Mouse (Mus musculus) kidney, adult 8-10 months (tissue): ENCODE results near the gene Smg5.
A peak's percentile ranks its signal among the peaks of the same experiment; 100 is the strongest.
"Not testable (repeated sequence)": the region's sequence is repeated elsewhere in the genome, so short reads cannot be mapped to it uniquely, and the experiment has no call there.

Experiments
- DNase-seq, 2 experiments: peaks; one replicate each; pipeline ENCODE4 v3.0.0; 2022

Smg5 gene

DNA sequence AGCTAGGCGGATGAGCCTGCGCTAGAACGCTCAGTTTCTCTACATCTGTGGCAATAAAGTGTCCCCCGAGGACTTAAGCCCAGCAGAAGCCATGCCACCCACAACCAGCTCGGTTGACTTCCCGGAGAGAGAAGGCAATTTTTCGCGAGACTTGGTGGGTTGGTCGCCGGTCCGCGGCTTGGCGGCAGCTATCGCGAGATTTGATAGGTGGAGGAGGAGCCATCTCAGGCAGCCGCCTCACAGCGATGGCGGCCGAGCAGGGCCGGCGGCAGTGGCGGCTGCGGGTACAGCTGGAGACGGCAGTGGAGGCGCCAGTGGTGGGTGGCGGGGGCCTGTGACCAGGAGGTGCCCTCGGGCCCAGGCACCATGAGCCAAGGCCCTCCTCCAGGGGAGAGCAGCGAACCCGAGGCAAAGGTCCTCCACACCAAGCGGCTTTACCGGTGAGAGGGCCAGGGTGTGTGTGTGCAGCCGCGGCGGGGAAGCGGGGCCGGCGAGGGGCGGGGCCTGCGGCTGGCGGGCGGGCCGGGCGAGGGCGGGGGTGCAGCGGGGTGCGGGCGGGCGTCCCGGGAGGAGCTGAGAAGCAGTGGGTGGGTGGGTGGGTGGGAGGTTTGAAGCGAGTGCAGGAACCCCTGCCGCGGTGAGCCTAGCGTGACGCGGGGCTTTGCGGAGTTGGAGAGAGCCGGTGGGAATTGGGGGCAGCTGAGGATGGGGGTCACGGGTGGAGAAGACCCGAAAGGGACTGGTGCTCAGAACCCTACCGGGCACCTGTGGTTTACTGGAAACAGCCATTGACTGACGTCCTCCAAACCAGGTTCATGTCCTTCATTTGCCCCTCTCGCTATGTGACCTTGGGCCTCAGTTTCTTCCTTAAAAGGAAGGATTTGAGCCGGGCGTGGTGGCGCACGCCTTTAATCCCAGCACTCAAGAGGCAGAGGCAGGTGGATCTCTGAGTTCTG, at the start of gene Smg5, which contains the start of gene Tmem79:
Gene Smg5, plus strand, starts transcription at position 203 of the 956 bp plus-strand sequence.
Gene Tmem79, minus strand, starts transcription at position 91 of the 956 bp plus-strand sequence.
- DNase-seq, result peak; percentile 95 to 97

DNA sequence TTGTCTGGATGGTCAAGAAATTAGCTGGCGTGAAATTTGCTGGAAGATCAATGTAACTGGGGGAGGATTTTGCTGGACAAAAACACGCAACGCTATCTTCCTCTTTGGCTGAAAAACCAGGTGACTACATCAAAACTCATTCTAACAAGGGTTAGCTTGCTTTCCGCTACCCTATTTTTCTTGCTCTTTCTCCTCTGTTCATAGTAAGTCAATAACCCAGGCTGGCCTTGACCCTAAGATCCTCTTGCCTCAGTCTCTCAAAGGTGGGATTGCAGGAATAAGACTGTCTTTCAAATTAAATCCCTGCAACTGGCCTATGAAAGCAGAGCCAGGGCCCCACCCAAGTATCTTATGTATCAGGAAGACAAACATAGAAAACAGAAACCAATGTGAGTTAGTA, 49.0 kb upstream of the Smg5 start, which contains the start of gene Gm38392:
Gene Gm38392, minus strand, starts transcription at position 101 of the 400 bp plus-strand sequence.
- DNase-seq, result no peak

DNA sequence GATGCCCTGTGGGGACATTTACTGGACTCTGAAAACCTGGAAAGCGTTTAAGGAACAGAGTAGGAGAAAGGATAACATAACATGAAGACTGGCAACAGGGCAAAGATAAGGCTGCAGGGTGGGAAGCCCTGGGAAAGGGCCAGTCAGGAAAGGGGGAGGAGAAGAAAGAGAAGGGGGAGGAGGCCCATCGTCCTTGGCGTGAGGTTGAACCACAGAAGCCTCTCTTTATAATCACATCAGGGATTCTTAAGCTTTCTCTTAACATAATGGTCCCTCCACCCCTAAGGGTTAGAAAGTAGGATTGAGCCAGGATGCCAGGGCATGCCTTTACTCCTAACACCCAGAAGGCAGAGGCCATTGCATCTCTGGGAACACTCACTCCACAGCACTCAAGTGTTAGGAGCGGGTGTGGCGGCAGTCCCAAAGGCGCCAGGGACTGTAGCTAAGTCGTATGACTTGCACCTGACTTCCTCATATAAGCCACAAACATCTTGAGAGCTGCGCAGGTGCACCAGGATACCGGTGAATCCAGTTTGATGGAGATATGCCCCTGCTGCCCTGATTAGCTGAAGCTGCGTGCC, 47.8 kb upstream of the Smg5 start:
- not testable (repeated sequence) for DNase-seq

DNA sequence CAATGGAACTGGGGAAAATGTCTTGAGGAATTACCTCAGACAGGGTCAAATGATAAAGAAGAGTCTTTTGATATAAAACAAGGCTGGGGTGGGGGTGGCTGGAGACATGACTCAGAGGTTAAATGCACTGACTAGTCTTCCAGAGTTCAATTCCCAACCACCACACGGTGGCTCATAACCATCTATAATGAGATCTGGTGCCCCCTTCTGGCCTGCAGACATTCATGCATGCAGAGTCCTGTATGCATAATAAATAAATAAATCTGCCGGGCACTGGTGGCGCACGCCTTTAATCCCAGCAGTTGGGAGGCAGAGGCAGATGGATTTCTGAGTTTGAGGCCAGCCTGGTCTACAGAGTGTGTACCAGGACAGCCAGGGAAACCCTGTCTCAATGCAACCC, 44.1 kb upstream of the Smg5 start:
- peak; percentile 17 to 24 for DNase-seq

DNA sequence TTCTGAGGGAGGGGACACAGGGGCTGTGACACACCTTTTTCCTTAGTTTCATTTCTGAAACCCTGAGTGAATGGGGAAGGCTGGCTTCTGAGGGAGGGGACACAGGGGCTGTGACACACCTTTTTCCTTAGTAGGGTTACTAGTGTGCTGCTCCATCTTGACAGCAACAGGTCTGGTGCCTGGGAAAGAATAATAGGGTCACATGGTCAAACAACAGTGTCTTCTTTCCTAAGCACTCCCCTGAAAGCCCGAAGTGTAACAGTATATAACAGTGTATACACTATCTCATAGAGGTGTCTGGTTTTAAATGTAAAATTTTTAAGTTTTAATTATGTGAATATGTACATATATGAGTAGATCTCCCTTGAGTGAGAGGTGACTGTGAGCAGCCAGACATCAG, 40.8 kb upstream of the Smg5 start:
- DNase-seq, result not testable (repeated sequence)

DNA sequence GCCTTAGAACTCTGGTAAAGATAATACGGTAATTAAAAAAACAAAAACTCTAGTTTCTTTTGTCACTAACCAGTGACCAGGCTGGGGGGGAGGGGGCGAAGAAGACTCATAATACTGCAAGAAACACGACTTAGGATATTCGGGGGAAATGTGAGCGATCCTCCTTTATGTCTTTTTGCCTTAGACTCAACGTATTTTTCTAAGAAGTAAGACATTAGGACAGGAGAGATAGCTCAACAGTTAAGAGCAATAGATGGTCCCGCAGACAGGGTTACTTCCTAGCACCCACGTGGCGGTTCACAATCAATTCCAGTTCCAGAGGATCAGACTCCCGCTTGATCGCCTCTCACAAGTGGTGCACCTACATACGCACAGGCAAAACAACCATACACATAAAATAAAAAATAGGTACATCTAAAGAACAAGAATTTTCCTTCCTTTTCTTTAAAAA, 39.9 kb upstream of the Smg5 start:
- no peak for DNase-seq

DNA sequence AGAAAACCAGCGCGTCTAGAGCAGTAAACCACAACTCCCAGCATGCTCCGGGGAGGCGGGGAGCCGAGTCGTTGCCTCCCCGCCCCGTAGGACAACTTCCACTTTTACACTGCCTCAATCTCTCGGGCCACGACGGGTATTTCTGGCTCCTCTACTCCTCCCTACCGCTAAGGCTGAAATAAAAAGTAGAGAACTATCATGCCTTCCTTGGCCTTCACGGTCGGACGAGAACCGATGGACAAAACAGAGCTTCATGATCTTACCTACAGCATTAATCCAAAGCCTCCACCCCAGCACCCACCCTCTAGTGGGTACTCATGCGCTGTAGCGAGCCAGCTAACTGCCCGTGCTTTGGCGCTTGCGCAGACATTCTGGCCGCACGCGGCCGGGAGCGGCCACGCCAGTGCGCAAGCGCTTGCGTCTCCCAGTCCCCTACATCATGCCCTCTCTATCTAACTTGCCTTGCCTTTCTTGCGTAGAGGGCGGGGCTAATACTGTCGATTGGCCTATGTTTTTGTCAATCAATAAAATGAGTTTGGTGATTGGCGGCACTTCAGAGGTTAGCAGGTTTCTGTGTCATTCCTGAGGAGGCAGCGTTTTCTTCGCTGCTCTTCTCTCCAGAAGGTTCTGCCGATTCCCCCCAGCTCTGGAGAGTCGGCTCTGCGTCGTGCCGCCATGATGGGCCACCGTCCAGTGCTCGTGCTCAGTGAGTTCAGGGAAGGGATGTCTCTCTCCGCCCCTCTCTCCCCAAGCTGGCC, 39.3 kb upstream of the Smg5 start, which contains the start of the genes Tsacc and Cct3:
Gene Tsacc, minus strand, starts transcription at position 439 of the 758 bp plus-strand sequence.
Gene Cct3, plus strand, starts transcription at position 556 of the 758 bp plus-strand sequence.
- DNase-seq, result peak; percentile 97 to 98

GRCm38 (mm10) chr3:88297321-88297851, 38.7 kb upstream of the Smg5 start:
- DNase-seq, result no peak

DNA sequence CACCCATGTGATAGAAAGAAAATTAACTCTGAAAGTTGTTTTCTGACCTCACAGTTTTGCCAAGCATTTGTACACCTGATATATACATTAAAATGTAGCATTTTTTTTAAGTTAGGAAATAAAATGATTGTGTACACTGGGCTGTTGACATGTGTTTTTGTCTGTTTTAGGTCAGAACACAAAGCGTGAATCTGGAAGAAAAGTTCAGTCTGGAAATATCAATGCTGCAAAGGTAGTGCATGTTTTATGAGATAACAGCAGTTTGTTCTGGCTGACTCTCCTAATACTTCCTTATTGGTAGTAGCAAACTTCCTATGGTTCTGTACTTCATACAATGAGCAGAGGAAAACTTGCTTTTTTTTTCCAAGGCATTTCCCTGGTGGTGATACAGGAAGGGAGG, 36.9 kb upstream of the Smg5 start:
- DNase-seq, result no peak

GRCm38 (mm10) chr3:88324951-88325405, 11.1 kb upstream of the Smg5 start, which contains the start of gene Glmp:
TSS of gene Glmp (plus strand) at chr3:88325023.
- peak; percentile 67 to 81 for DNase-seq

DNA sequence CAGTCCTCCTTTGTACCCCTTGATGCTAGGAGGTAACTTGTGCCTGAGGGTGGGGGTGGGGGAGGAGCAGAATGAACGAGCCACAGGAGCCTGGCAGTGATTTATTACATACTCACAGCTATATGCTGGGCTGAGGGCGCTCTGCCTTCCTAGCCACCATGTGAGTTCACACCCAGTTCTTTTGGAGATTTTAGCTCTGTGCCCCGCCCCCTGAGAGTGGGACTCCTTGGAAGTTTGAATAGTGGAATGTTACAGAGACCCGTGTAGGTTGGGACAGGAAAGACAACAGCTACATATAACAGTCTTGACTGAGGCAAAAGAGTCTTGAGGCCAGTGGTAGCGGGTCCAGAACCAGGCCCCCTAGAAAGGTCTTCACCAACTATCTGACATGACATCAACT, 7.1 kb upstream of the Smg5 start:
- DNase-seq, result no peak

DNA sequence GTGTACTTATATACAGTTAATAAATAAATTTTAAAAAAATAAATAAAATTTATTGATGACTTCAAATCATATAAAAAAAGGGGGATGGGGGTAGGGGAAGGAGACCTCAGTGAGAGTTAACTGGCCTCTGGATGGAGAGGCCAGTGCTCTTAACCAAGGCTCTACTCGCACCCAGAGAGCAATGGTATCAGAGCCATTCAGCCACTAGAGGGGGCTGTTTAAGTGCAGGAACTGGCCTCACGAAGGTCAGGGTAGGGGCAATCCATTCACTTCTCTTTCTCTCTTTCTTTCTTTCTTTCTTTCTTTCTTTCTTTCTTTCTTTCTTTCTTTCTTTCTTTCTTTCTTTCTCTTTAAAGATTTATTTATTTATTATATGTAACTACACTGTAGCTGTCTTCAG, 4.8 kb upstream of the Smg5 start:
- DNase-seq, result peak; percentile 31 to 54

DNA sequence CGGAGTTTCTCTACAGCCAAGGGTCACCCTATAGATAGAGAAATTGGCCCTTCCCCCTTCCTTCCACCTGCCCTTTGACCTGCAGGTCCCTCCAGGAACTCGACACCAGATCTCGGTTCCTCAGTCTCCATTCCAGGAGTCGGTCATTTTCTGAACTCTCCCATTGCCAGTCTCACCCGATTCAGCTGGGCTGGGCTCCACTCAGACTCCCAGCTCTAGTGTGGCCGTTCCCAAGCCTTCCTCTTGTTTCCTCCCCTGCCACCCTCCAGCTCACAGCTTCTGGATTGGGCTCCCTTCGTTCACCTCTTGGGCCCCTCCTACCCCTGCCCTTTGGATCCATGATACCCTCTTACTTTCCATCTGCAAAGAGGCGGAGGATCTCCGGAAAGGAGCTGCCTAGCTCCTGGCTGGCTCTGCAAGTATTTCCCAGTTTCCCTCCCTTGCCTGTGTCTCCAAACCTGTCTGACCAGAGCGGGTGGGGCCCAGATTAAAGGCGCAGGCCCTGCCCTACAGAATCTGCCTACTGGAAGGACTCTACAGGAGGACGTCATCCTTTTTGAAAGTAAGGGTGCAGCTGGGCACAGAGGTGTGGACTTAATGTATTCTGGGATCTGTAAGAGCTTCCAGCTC, 1.9 kb upstream of the Smg5 start:
- DNase-seq, result peak; percentile 38 to 39

DNA sequence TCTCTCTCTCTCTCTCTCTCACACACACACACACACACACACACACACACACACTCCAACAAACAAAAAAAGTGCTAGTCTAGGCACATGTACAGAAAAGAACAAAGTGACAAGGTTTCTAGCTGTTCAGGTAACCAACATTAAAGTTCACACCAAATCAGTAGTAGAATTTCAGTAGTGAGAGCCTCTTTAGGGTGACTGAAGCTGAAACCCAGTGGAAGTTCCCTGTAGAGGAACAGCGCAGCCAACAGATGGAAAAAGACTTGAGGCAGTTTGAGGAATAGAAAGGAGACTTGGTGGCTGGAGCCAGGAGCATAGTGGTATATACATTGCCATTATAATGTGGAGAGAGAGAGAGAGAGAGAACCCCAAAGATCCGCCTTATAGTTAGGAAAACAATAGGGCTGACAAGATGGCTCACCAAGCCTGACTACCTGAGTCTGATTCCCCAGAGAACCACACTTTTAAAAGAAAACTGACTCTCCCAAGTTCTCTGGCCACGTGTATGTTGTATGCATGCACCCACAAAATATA, 1.1 kb upstream of the Smg5 start:
- DNase-seq, result no peak

GRCm38 (mm10) chr3:88335436-88336053, 515 bp upstream of the Smg5 start:
- peak in 1 of 2 experiments; percentile 27 for DNase-seq

GRCm38 (mm10) chr3:88337367-88338020, 1.4 kb downstream of the Smg5 start:
- DNase-seq, result no peak

DNA sequence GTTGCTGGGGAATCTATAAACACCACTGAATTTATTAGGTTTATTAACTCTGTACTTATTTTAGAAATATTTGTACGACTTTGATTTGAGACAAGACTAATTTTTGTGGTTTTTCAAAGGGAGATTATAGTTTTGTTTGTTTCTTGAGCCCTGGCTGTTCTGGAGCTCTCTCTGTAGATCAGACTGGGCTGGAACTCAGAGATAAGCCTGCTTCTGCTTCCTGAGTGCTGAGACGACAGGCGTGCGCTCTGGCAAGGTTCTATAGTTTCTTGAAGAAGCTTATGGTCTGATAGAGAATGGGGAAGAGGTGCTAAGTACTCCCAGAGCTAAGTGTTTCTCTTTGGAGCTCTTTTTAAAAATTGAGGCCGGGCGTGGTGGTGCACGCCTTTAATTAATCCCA, 2.3 kb downstream of the Smg5 start:
- DNase-seq, result no peak

- no peak for DNase-seq
Measured at GRCm38 (mm10) chr3:88339006-88339405, 2.9 kb downstream of the Smg5 start.

DNA sequence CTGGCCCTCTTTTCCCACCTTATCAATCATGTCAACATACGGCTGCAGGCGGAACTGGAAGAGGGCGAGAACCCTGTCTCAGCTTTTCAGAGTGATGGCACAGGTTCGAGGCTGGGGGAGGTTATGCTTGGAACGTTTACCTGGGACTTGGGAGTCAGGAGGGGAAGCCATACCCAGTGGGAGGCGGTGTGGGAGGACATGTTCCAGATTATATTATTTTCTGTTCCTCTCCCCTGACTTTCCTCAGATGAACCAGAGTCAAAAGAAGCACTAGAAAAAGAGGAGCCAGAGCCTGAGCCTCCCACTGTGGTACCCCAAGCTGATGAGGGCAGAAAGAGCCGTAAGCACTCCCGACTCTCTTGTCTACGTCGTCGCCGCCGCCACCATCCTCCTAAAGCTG, 14.7 kb downstream of the Smg5 start:
- DNase-seq, result no peak

DNA sequence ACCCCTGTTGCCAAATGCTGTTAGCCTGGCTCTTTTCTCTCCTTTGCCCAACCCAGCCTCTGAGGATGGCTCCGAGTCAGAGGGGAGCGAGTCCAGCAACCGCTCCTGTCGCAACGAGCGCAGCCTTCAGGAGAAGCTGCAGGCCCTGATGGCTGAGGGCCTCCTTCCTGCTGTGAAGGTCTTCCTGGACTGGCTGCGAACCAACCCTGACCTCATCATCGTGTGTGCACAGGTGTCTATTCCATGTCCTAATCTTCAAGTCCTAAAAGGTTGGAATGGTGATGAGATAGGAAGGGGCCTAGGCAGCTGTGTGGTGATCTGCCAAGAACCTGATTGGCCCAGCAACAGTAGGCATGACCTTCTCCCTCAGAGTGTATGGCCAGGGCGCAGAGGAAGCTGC, 16.8 kb downstream of the Smg5 start:
- no peak for DNase-seq
